Mouse (Mus musculus) liver, postnatal 0 days (tissue): ENCODE measurements at regions not wholly inside any gene's neighbourhood (a gene's known extent, or its start where the extent isn't known, plus 50 kb on each side); places are given as distances from the start of the nearest gene placed in this dataset.

Source experiments
- CTCF ChIP-seq: sonication (generic); IDR thresholded peaks from 2 replicates; pipeline ENCODE4 v1.5.1; 2016; ENCODE audit warnings: antibody characterized with exemption, low read depth
- EP300 ChIP-seq: IDR thresholded peaks from 2 replicates; pipeline ENCODE4 v1.6.1; 2016; ENCODE audit warnings: antibody characterized with exemption, low read depth, mild to moderate bottlenecking

DNA sequence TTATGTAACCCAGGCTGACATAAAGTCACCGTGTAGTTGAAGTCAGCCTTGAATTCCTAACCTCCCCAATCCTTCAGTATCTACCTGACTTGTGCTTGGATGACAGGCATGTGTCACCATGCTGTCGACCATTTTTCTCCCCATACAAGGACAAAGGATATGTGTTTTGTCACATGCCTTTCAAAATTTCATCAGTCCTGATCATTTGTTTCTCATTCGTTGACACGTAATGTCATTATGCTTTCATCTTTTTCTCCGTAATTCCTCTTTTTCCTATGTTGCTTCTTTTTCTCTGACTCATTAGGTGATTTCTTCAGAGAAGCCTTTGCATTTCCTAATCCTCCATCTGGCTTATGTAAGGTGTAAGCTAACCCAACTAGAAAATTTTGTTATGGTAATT, 84.5 kb upstream of the Stxbp5 start:
- TF ChIP-seq CTCF (no peak), EP300 (no peak)
